Mouse (Mus musculus): ENCODE data around the gene Zbtb8a. TPM values are rescaled to one million over a fixed set of nuclear protein-coding genes. Genes with fewer than 3 reads are reported as not detected.

The Zbtb8a gene
- polyA plus RNA-seq, 1 experiment from 2014 or later, result 17.2 TPM

GRCm38 (mm10) chr4:129388404-129388803, 10.5 kb upstream of the Zbtb8a start:
- Histone ChIP-seq H3K9ac (replicated peaks) (no peak overlapping the region), H3K36me3 (no peaks in the 10 kb centered on the region), H3K4me3 (replicated peaks) (no peak overlapping the region), H3K4me2 (replicated peaks) (no peak overlapping the region), H3K9me3 (no peaks in the 10 kb centered on the region), H3K27me3 (no peaks in the 10 kb centered on the region), H3K4me1 (replicated peaks) (peaks cover 4% of the 10 kb centered on the region), H3K27ac (no peak overlapping the region)
- 55% methylated on average over 5 of the region's 5 CpGs for WGBS
- no peak for ATAC-seq

- Histone ChIP-seq H3K9ac (replicated peaks) (no peak overlapping the region), H3K4me1 (replicated peaks) (peaks cover under 1% of the 10 kb centered on the region), H3K4me3 (replicated peaks) (no peak overlapping the region), H3K4me2 (replicated peaks) (no peak overlapping the region), H3K36me3 (no peaks in the 10 kb centered on the region), H3K27ac (no peak overlapping the region), H3K9me3 (no peaks in the 10 kb centered on the region), H3K27me3 (no peaks in the 10 kb centered on the region)
- WGBS, result 81% methylated on average over 2 of the region's 2 CpGs
- ATAC-seq, result no peak
Measured at GRCm38 (mm10) chr4:129386989-129387388, 9.1 kb upstream of the Zbtb8a start.

- Histone ChIP-seq H3K4me1 (replicated peaks) (no peaks in the 10 kb centered on the region; the same call in 1 of the 2 replicates), H3K4me2 (replicated peaks) (no peak overlapping the region), H3K4me3 (replicated peaks) (no peak overlapping the region), H3K27me3 (no peaks in the 10 kb centered on the region), H3K9me3 (no peaks in the 10 kb centered on the region), H3K9ac (replicated peaks) (no peak overlapping the region), H3K36me3 (no peaks in the 10 kb centered on the region), H3K27ac (no peak overlapping the region)
- no peak for ATAC-seq
- 94% methylated on average over 8 of the region's 8 CpGs for WGBS
Measured at GRCm38 (mm10) chr4:129386269-129386946, 8.5 kb upstream of the Zbtb8a start.

GRCm38 (mm10) chr4:129385685-129386084, 7.8 kb upstream of the Zbtb8a start:
- Histone ChIP-seq H3K4me1 (replicated peaks) (no peaks in the 10 kb centered on the region; the same call in 1 of the 2 replicates), H3K4me3 (replicated peaks) (no peak overlapping the region), H3K27ac (no peak overlapping the region), H3K4me2 (replicated peaks) (no peak overlapping the region), H3K9ac (replicated peaks) (no peak overlapping the region), H3K36me3 (no peaks in the 10 kb centered on the region), H3K27me3 (no peaks in the 10 kb centered on the region), H3K9me3 (no peaks in the 10 kb centered on the region)
- ATAC-seq, result no peak
- WGBS, result 92% methylated on average over 11 of the region's 11 CpGs

- H3K4me2 ChIP-seq (replicated peaks), result no peak overlapping the region
- H3K9ac ChIP-seq (replicated peaks), result no peak overlapping the region
- no peaks in the 10 kb centered on the region for H3K27me3 ChIP-seq
- H3K9me3 ChIP-seq, result no peaks in the 10 kb centered on the region
- 44% methylated on average over 6 of the region's 6 CpGs for WGBS
- no peak overlapping the region for H3K4me3 ChIP-seq (replicated peaks)
- no peak for ATAC-seq
- no peaks in the 10 kb centered on the region for H3K36me3 ChIP-seq
- no peak overlapping the region for H3K27ac ChIP-seq
- no peaks in the 10 kb centered on the region; the same call in 1 of the 2 replicates for H3K4me1 ChIP-seq (replicated peaks)
Measured at GRCm38 (mm10) chr4:129384440-129384839, 6.5 kb upstream of the Zbtb8a start.

- no peak for ATAC-seq
Measured at GRCm38 (mm10) chr4:129383586-129383985, 5.7 kb upstream of the Zbtb8a start.

GRCm38 (mm10) chr4:129382488-129382887, 4.6 kb upstream of the Zbtb8a start:
- no peaks in the 10 kb centered on the region for H3K9me3 ChIP-seq
- no peak for ATAC-seq
- H3K4me2 ChIP-seq (replicated peaks), result no peak overlapping the region
- no peaks in the 10 kb centered on the region for H3K36me3 ChIP-seq
- WGBS, result 100% methylated on average over 2 of the region's 2 CpGs
- H3K4me1 ChIP-seq (replicated peaks), result 0 out of 2 replicates have a peak, but pooled peaks cover 3% of the 10 kb centered on the region
- H3K4me3 ChIP-seq (replicated peaks), result no peak overlapping the region
- H3K27me3 ChIP-seq, result peaks cover 8% of the 10 kb centered on the region
- H3K9ac ChIP-seq (replicated peaks), result no peak overlapping the region
- H3K27ac ChIP-seq, result no peak overlapping the region

More at GRCm38 (mm10) chr4:129383586-129383985, 5.7 kb upstream of the Zbtb8a start:
- Histone ChIP-seq H3K4me3 (replicated peaks) (no peak overlapping the region), H3K4me2 (replicated peaks) (no peak overlapping the region), H3K36me3 (no peaks in the 10 kb centered on the region), H3K9me3 (no peaks in the 10 kb centered on the region), H3K27ac (no peak overlapping the region), H3K27me3 (peaks cover 6% of the 10 kb centered on the region), H3K9ac (replicated peaks) (no peak overlapping the region), H3K4me1 (replicated peaks) (no peaks in the 10 kb centered on the region; the same call in 1 of the 2 replicates)
- 97% methylated on average over 3 of the region's 3 CpGs for WGBS

GRCm38 (mm10) chr4:129382029-129382428, 4.1 kb upstream of the Zbtb8a start:
- no peak for ATAC-seq

GRCm38 (mm10) chr4:129381148-129381547, 3.2 kb upstream of the Zbtb8a start:
- ATAC-seq, result no peak
- Histone ChIP-seq H3K4me1 (replicated peaks) (peaks cover 12% of the 10 kb centered on the region), H3K9me3 (no peaks in the 10 kb centered on the region), H3K9ac (replicated peaks) (no peak overlapping the region), H3K4me2 (replicated peaks) (no peak overlapping the region), H3K4me3 (replicated peaks) (no peak overlapping the region), H3K27me3 (peaks cover 8% of the 10 kb centered on the region), H3K27ac (no peak overlapping the region), H3K36me3 (no peaks in the 10 kb centered on the region)
- WGBS, result 81% methylated on average over 8 of the region's 8 CpGs

More at GRCm38 (mm10) chr4:129382029-129382428, 4.1 kb upstream of the Zbtb8a start:
- H3K4me2 ChIP-seq (replicated peaks), result no peak overlapping the region
- H3K36me3 ChIP-seq, result no peaks in the 10 kb centered on the region
- H3K4me1 ChIP-seq (replicated peaks), result peaks cover 3% of the 10 kb centered on the region; the same call in 1 of the 2 replicates
- no peaks in the 10 kb centered on the region for H3K9me3 ChIP-seq
- no peak overlapping the region for H3K9ac ChIP-seq (replicated peaks)
- H3K4me3 ChIP-seq (replicated peaks), result no peak overlapping the region
- peaks cover 8% of the 10 kb centered on the region for H3K27me3 ChIP-seq
- 88% methylated on average over 9 of the region's 9 CpGs for WGBS
- H3K27ac ChIP-seq, result no peak overlapping the region

- peaks cover 25% of the 10 kb centered on the region for H3K4me1 ChIP-seq (replicated peaks)
- ATAC-seq, result no peak
- H3K27ac ChIP-seq, result no peak overlapping the region
- no peak overlapping the region for H3K9ac ChIP-seq (replicated peaks)
- H3K4me3 ChIP-seq (replicated peaks), result no peak overlapping the region
- H3K36me3 ChIP-seq, result no peaks in the 10 kb centered on the region
- H3K27me3 ChIP-seq, result peaks cover 8% of the 10 kb centered on the region
- no peaks in the 10 kb centered on the region for H3K9me3 ChIP-seq
- H3K4me2 ChIP-seq (replicated peaks), result no peak overlapping the region
- 87% methylated on average over 3 of the region's 3 CpGs for WGBS
Measured at GRCm38 (mm10) chr4:129379805-129380204, 1.9 kb upstream of the Zbtb8a start.

GRCm38 (mm10) chr4:129376961-129377545, 863 bp downstream of the Zbtb8a start:
- Histone ChIP-seq H3K27ac (peak overlapping the region; percentile 90), H3K27me3 (peaks cover 8% of the 10 kb centered on the region), H3K4me1 (replicated peaks) (peaks cover 35% of the 10 kb centered on the region), H3K4me2 (replicated peaks) (peak overlapping the region; percentile 65), H3K9ac (replicated peaks) (peak overlapping the region; percentile 88), H3K9me3 (no peaks in the 10 kb centered on the region), H3K36me3 (no peaks in the 10 kb centered on the region), H3K4me3 (replicated peaks) (peak overlapping the region; percentile 74)
- ATAC-seq, result peak; percentile 80
- under 1% methylated on average over 62 of the region's 68 CpGs for WGBS

GRCm38 (mm10) chr4:129375821-129376220, 2.1 kb downstream of the Zbtb8a start:
- Histone ChIP-seq H3K4me3 (replicated peaks) (no peak overlapping the region), H3K9ac (replicated peaks) (no peak overlapping the region), H3K27ac (no peak overlapping the region), H3K4me1 (replicated peaks) (peaks cover 35% of the 10 kb centered on the region), H3K9me3 (no peaks in the 10 kb centered on the region), H3K4me2 (replicated peaks) (no peak overlapping the region), H3K27me3 (peaks cover 8% of the 10 kb centered on the region), H3K36me3 (no peaks in the 10 kb centered on the region)
- WGBS, result 83% methylated on average over 5 of the region's 5 CpGs
- ATAC-seq, result no peak

Measured in midbrain, embryonic 13.5 days (tissue).